Mouse (Mus musculus): ENCODE results near the gene Cdkal1. TPM values are rescaled to one million over a fixed set of nuclear protein-coding genes. Genes with fewer than 3 reads are reported as not detected.

The Cdkal1 gene
- polyA plus RNA-seq, 1 experiment from 2014 or later = 14.7 TPM

- TF ChIP-seq CTCF (IDR thresholded peaks at IDR 0.05; ENCODE audit: low read depth) (0 out of 2 replicates have a peak, but pooled peaks have one; percentile 8), EP300 (optimal IDR thresholded peaks at IDR 0.05) (no peak)
- Histone ChIP-seq H3K4me3 (ENCODE audit: low read depth, low read length) (no peak overlapping the region), H3K4me2 (replicated peaks; ENCODE audit: low read depth) (no peak overlapping the region), H3K36me3 (ENCODE audit: control insufficient read depth, insufficient read depth, low read length) (no peaks in the 10 kb centered on the region), H3K9me3 (ENCODE audit: control insufficient read depth, low read length) (no peaks in the 10 kb centered on the region), H3K4me1 (replicated peaks; ENCODE audit: control insufficient read depth, insufficient read depth) (no peaks in the 10 kb centered on the region), H3K27ac (replicated peaks) (no peak overlapping the region), H3K9ac (ENCODE audit: low read length) (no peak overlapping the region), H3K27me3 (ENCODE audit: control insufficient read depth, insufficient read depth, low read length) (no peaks in the 10 kb centered on the region)
- DNase-seq (ENCODE audit: low spot score) (no peak), ATAC-seq (ENCODE audit: low FRiP score, low TSS enrichment) (no peak)
- WGBS = 67% methylated on average over 1 of the region's 1 CpGs
These were observed 234.1 kb downstream of the Cdkal1 start for GRCm38 (mm10) chr13:29621363-29621762.

GRCm38 (mm10) chr13:29620826-29621225 is 234.6 kb downstream of the Cdkal1 start:
- Histone ChIP-seq H3K4me2 (replicated peaks; ENCODE audit: low read depth) (no peak overlapping the region), H3K4me1 (replicated peaks; ENCODE audit: control insufficient read depth, insufficient read depth) (no peaks in the 10 kb centered on the region), H3K9me3 (ENCODE audit: control insufficient read depth, low read length) (no peaks in the 10 kb centered on the region), H3K36me3 (ENCODE audit: control insufficient read depth, insufficient read depth, low read length) (no peaks in the 10 kb centered on the region), H3K27ac (replicated peaks) (no peak overlapping the region), H3K4me3 (ENCODE audit: low read depth, low read length) (no peak overlapping the region), H3K27me3 (ENCODE audit: control insufficient read depth, insufficient read depth, low read length) (no peaks in the 10 kb centered on the region), H3K9ac (ENCODE audit: low read length) (no peak overlapping the region)
- 52% methylated on average over 7 of the region's 7 CpGs for WGBS
- no peak for TF ChIP-seq CTCF (IDR thresholded peaks at IDR 0.05; ENCODE audit: low read depth)
- TF ChIP-seq EP300 (optimal IDR thresholded peaks at IDR 0.05) = no peak
- no peak for ATAC-seq (ENCODE audit: low FRiP score, low TSS enrichment)
- DNase-seq (ENCODE audit: low spot score) = no peak

- H3K27me3 ChIP-seq (ENCODE audit: control insufficient read depth, insufficient read depth, low read length) = no peaks in the 10 kb centered on the region
- no peaks in the 10 kb centered on the region for H3K9me3 ChIP-seq (ENCODE audit: control insufficient read depth, low read length)
- H3K9ac ChIP-seq (ENCODE audit: low read length) = no peak overlapping the region
- no peak overlapping the region for H3K4me3 ChIP-seq (ENCODE audit: low read depth, low read length)
- no peaks in the 10 kb centered on the region for H3K36me3 ChIP-seq (ENCODE audit: control insufficient read depth, insufficient read depth, low read length)
- no peak overlapping the region for H3K4me2 ChIP-seq (replicated peaks; ENCODE audit: low read depth)
- ATAC-seq (ENCODE audit: low FRiP score, low TSS enrichment) = no peak
- DNase-seq (ENCODE audit: low spot score) = no peak
- TF ChIP-seq CTCF (IDR thresholded peaks at IDR 0.05; ENCODE audit: low read depth) = no peak
- TF ChIP-seq EP300 (optimal IDR thresholded peaks at IDR 0.05) = no peak
- no peak overlapping the region for H3K27ac ChIP-seq (replicated peaks)
- 85% methylated on average over 3 of the region's 3 CpGs for WGBS
- H3K4me1 ChIP-seq (replicated peaks; ENCODE audit: control insufficient read depth, insufficient read depth) = no peaks in the 10 kb centered on the region
These were observed 238.8 kb downstream of the Cdkal1 start for GRCm38 (mm10) chr13:29616654-29617171.

GRCm38 (mm10) chr13:29615987-29616386 is 239.5 kb downstream of the Cdkal1 start:
- no peak overlapping the region for H3K27ac ChIP-seq (replicated peaks)
- ATAC-seq (ENCODE audit: low FRiP score, low TSS enrichment) (no peak), DNase-seq (ENCODE audit: low spot score) (no peak)
- H3K4me2 ChIP-seq (replicated peaks; ENCODE audit: low read depth) = no peak overlapping the region
- no peaks in the 10 kb centered on the region for H3K36me3 ChIP-seq (ENCODE audit: control insufficient read depth, insufficient read depth, low read length)
- no peaks in the 10 kb centered on the region for H3K27me3 ChIP-seq (ENCODE audit: control insufficient read depth, insufficient read depth, low read length)
- H3K9ac ChIP-seq (ENCODE audit: low read length) = no peak overlapping the region
- H3K4me3 ChIP-seq (ENCODE audit: low read depth, low read length) = no peak overlapping the region
- no peaks in the 10 kb centered on the region for H3K9me3 ChIP-seq (ENCODE audit: control insufficient read depth, low read length)
- WGBS = 79% methylated on average over 3 of the region's 3 CpGs
- no peaks in the 10 kb centered on the region for H3K4me1 ChIP-seq (replicated peaks; ENCODE audit: control insufficient read depth, insufficient read depth)
- TF ChIP-seq EP300 (optimal IDR thresholded peaks at IDR 0.05) = no peak
- no peak for TF ChIP-seq CTCF (IDR thresholded peaks at IDR 0.05; ENCODE audit: low read depth)

GRCm38 (mm10) chr13:29615081-29615480 is 240.4 kb downstream of the Cdkal1 start:
- Histone ChIP-seq H3K9ac (ENCODE audit: low read length) (no peak overlapping the region), H3K4me3 (ENCODE audit: low read depth, low read length) (no peak overlapping the region), H3K27ac (replicated peaks) (no peak overlapping the region), H3K9me3 (ENCODE audit: control insufficient read depth, low read length) (no peaks in the 10 kb centered on the region), H3K27me3 (ENCODE audit: control insufficient read depth, insufficient read depth, low read length) (no peaks in the 10 kb centered on the region), H3K36me3 (ENCODE audit: control insufficient read depth, insufficient read depth, low read length) (no peaks in the 10 kb centered on the region), H3K4me1 (replicated peaks; ENCODE audit: control insufficient read depth, insufficient read depth) (no peaks in the 10 kb centered on the region), H3K4me2 (replicated peaks; ENCODE audit: low read depth) (no peak overlapping the region)
- no peak for TF ChIP-seq CTCF (IDR thresholded peaks at IDR 0.05; ENCODE audit: low read depth)
- no peak for TF ChIP-seq EP300 (optimal IDR thresholded peaks at IDR 0.05)
- no peak for DNase-seq (ENCODE audit: low spot score)
- WGBS = 79% methylated on average over 7 of the region's 7 CpGs
- ATAC-seq (ENCODE audit: low FRiP score, low TSS enrichment) = no peak

GRCm38 (mm10) chr13:29610051-29610931 is 245.2 kb downstream of the Cdkal1 start:
- Histone ChIP-seq H3K9me3 (ENCODE audit: control insufficient read depth, low read length) (no peaks in the 10 kb centered on the region), H3K9ac (ENCODE audit: low read length) (no peak overlapping the region), H3K4me1 (replicated peaks; ENCODE audit: control insufficient read depth, insufficient read depth) (no peaks in the 10 kb centered on the region), H3K27me3 (ENCODE audit: control insufficient read depth, insufficient read depth, low read length) (no peaks in the 10 kb centered on the region), H3K27ac (replicated peaks) (no peak overlapping the region), H3K36me3 (ENCODE audit: control insufficient read depth, insufficient read depth, low read length) (no peaks in the 10 kb centered on the region), H3K4me3 (ENCODE audit: low read depth, low read length) (no peak overlapping the region), H3K4me2 (replicated peaks; ENCODE audit: low read depth) (no peak overlapping the region)
- TF ChIP-seq CTCF (IDR thresholded peaks at IDR 0.05; ENCODE audit: low read depth) (no peak), EP300 (optimal IDR thresholded peaks at IDR 0.05) (no peak)
- WGBS = 58% methylated on average over 13 of the region's 13 CpGs
- no peak for ATAC-seq (ENCODE audit: low FRiP score, low TSS enrichment)
- no peak for DNase-seq (ENCODE audit: low spot score)
